Mouse (Mus musculus) E14TG2a.4 (cell line): ENCODE measurements around the gene Dlx3.

Experiments used
- H3K27me3 ChIP-seq: 2 replicates; pipeline ENCODE4 v1.6.1; 2014; ENCODE audit warnings: low read length, control low read depth; ENCODE audit not compliant: insufficient read depth
- H3K36me3 ChIP-seq: 2 replicates; pipeline ENCODE4 v1.6.1; 2014; ENCODE audit warnings: low read length, control low read depth; ENCODE audit not compliant: insufficient read depth
- H3K4me1 ChIP-seq: replicated peaks from 2 replicates; pipeline ENCODE4 v1.6.1; 2014; ENCODE audit warnings: low read depth, low read length, control low read depth
- H3K4me3 ChIP-seq: replicated peaks from 2 replicates; pipeline ENCODE4 v1.5.1; 2014; ENCODE audit warnings: mild to moderate bottlenecking, low read length
- H3K9me3 ChIP-seq: 2 replicates; pipeline ENCODE4 v1.6.1; 2014; ENCODE audit warnings: low read length, control low read depth
- CTCF ChIP-seq: conservative IDR thresholded peaks from 2 replicates; pipeline ENCODE4 v1.5.1; 2014; ENCODE audit warnings: low read length
- NANOG ChIP-seq: IDR thresholded peaks from 2 replicates; pipeline ENCODE4 v1.6.1; 2014; ENCODE audit warnings: borderline replicate concordance, low read length, mixed read lengths
- POU5F1 ChIP-seq: IDR thresholded peaks from 2 replicates; pipeline ENCODE4 v1.6.1; 2014; ENCODE audit warnings: low read length, borderline replicate concordance

The Dlx3 gene

GRCm38 (mm10) chr11:95085710-95086109 is 34.2 kb upstream of the Dlx3 start:
- Histone ChIP-seq H3K4me3 (0 out of 2 replicates have a peak overlapping the region, but pooled peaks have one; percentile 10), H3K4me1 (peaks cover 70% of the 10 kb centered on the region), H3K9me3 (peaks cover 4% of the 10 kb centered on the region; the same call in 1 of the 2 replicates), H3K36me3 (no peaks in the 10 kb centered on the region), H3K27me3 (peaks cover 56% of the 10 kb centered on the region)
- TF ChIP-seq CTCF: no peak
- no peak for TF ChIP-seq NANOG
- TF ChIP-seq POU5F1: no peak

GRCm38 (mm10) chr11:95086229-95086628 is 33.7 kb upstream of the Dlx3 start:
- H3K4me3 ChIP-seq: 0 out of 2 replicates have a peak overlapping the region, but pooled peaks have one; percentile 10
- H3K9me3 ChIP-seq: peaks cover 4% of the 10 kb centered on the region; the same call in 1 of the 2 replicates
- no peaks in the 10 kb centered on the region for H3K36me3 ChIP-seq
- H3K27me3 ChIP-seq: peaks cover 52% of the 10 kb centered on the region
- peaks cover 69% of the 10 kb centered on the region for H3K4me1 ChIP-seq
- TF ChIP-seq CTCF (no peak), POU5F1 (no peak), NANOG (no peak)

GRCm38 (mm10) chr11:95087301-95088228 is 32.4 kb upstream of the Dlx3 start:
- Histone ChIP-seq H3K27me3 (peaks cover 40% of the 10 kb centered on the region), H3K9me3 (peaks cover 4% of the 10 kb centered on the region; the same call in 1 of the 2 replicates), H3K4me3 (peak overlapping the region; percentile 41), H3K36me3 (no peaks in the 10 kb centered on the region), H3K4me1 (peaks cover 69% of the 10 kb centered on the region)
- TF ChIP-seq CTCF (no peak), NANOG (no peak), POU5F1 (no peak)

GRCm38 (mm10) chr11:95088286-95088685 is 31.6 kb upstream of the Dlx3 start:
- H3K4me3 ChIP-seq: peak overlapping the region; percentile 56
- TF ChIP-seq POU5F1 (no peak), CTCF (no peak), NANOG (no peak)
- H3K36me3 ChIP-seq: no peaks in the 10 kb centered on the region
- H3K4me1 ChIP-seq: peaks cover 68% of the 10 kb centered on the region
- peaks cover 4% of the 10 kb centered on the region; the same call in 1 of the 2 replicates for H3K9me3 ChIP-seq
- peaks cover 33% of the 10 kb centered on the region for H3K27me3 ChIP-seq

GRCm38 (mm10) chr11:95088857-95089779 is 30.8 kb upstream of the Dlx3 start:
- peaks cover 28% of the 10 kb centered on the region for H3K27me3 ChIP-seq
- TF ChIP-seq NANOG (no peak), POU5F1 (no peak), CTCF (no peak)

GRCm38 (mm10) chr11:95093077-95093476 is 26.8 kb upstream of the Dlx3 start:
- Histone ChIP-seq H3K27me3 (peaks cover 17% of the 10 kb centered on the region), H3K4me1 (peaks cover 44% of the 10 kb centered on the region), H3K9me3 (peaks cover 10% of the 10 kb centered on the region; the same call in 1 of the 2 replicates), H3K36me3 (no peaks in the 10 kb centered on the region), H3K4me3 (no peak overlapping the region)
- TF ChIP-seq NANOG (no peak), CTCF (no peak), POU5F1 (no peak)

More at GRCm38 (mm10) chr11:95088857-95089779, 30.8 kb upstream of the Dlx3 start:
- Histone ChIP-seq H3K4me1 (peaks cover 61% of the 10 kb centered on the region), H3K4me3 (peak overlapping the region; percentile 56), H3K9me3 (peaks cover 5% of the 10 kb centered on the region; the same call in 1 of the 2 replicates), H3K36me3 (no peaks in the 10 kb centered on the region)

- Histone ChIP-seq H3K4me1 (peaks cover 45% of the 10 kb centered on the region), H3K36me3 (no peaks in the 10 kb centered on the region), H3K4me3 (no peak overlapping the region), H3K27me3 (peaks cover 16% of the 10 kb centered on the region; the same call in 1 of the 2 replicates), H3K9me3 (0 out of 2 replicates have a peak, but pooled peaks cover 5% of the 10 kb centered on the region)
- TF ChIP-seq NANOG (no peak), CTCF (no peak), POU5F1 (no peak)
Measured at GRCm38 (mm10) chr11:95095596-95095995, 24.3 kb upstream of the Dlx3 start.
